Mouse (Mus musculus) forebrain, embryonic 14.5 days (tissue): ENCODE measurements around the gene Alkbh6. TPM values are rescaled to one million over a fixed set of nuclear protein-coding genes. Genes with fewer than 3 reads are reported as not detected.

Source experiments
- ATAC-seq: fragments of 200-750 bp; cut with Nextera tagmentation; 2 replicates; pipeline ENCODE4 v1.8.0; 2017; ENCODE audit warnings: mild to moderate bottlenecking, moderate library complexity
- DNase-seq: peaks from one replicate; pipeline ENCODE4 v3.0.0-alpha.2; 2015; ENCODE audit warnings: low spot score
- H3K27ac ChIP-seq: fragments of 300-500 bp; sonication (generic); 2 replicates; pipeline ENCODE4 v1.5.1; 2014; ENCODE audit warnings: low read depth, mild to moderate bottlenecking, control low read depth, low read length, moderate library complexity
- H3K27me3 ChIP-seq: fragments of 300-500 bp; sonication (generic); replicated peaks from 2 replicates; pipeline ENCODE4 v1.6.1; 2014; ENCODE audit warnings: low read length, control low read depth, mixed read lengths; ENCODE audit not compliant: control insufficient read depth, insufficient read depth
- H3K36me3 ChIP-seq: fragments of 300-500 bp; sonication (generic); 2 replicates; pipeline ENCODE4 v1.6.1; 2014; ENCODE audit warnings: low read length, control low read depth; ENCODE audit not compliant: control insufficient read depth, insufficient read depth
- H3K4me1 ChIP-seq: fragments of 300-500 bp; sonication (generic); 2 replicates; pipeline ENCODE4 v1.6.1; 2014; ENCODE audit warnings: antibody characterized with exemption, low read length, control low read depth; ENCODE audit not compliant: control insufficient read depth, insufficient read depth
- H3K4me2 ChIP-seq: fragments of 300-500 bp; sonication (generic); 2 replicates; pipeline ENCODE4 v1.6.1; 2014; ENCODE audit warnings: mild to moderate bottlenecking, control low read depth, low read length
- H3K4me3 ChIP-seq: fragments of 300-500 bp; sonication (generic); 2 replicates; pipeline ENCODE4 v1.5.1; 2014; ENCODE audit warnings: low read depth, low read length, control low read depth
- H3K9ac ChIP-seq: fragments of 300-500 bp; sonication (generic); 2 replicates; pipeline ENCODE4 v1.6.1; 2014; ENCODE audit warnings: mild to moderate bottlenecking, low read length, control low read depth, moderate library complexity
- H3K9me3 ChIP-seq: fragments of 300-500 bp; sonication (generic); replicated peaks from 2 replicates; pipeline ENCODE4 v1.6.1; 2016; ENCODE audit warnings: low read length, control low read depth, mixed read lengths; ENCODE audit not compliant: control insufficient read depth
- WGBS: fragments of 180-500 bp; shearing (Covaris S2); extraction: QIAGEN DNeasy Blood & Tissue Kit; methylation state at CpG from one replicate; pipeline ENCODE4 v1.1.7; 2014; 5-methylcytosine and 5-hydroxymethylcytosine counted together
- polyA plus RNA-seq: library from polyadenylated mRNA; unstranded; fragments of >200 nt; fragmentation: Nextera tagmentation; extraction: Ambion mirVana; gene quantifications from 2 replicates; pipeline ENCODE4 v1.2.1, GENCODE M21; 2014

Alkbh6 gene
- polyA plus RNA-seq, 1 experiment from 2014 or later = 118 TPM

- peak overlapping the region; percentile 76; the same call in 1 of the 2 replicates for H3K27ac ChIP-seq
- no peaks in the 10 kb centered on the region for H3K9me3 ChIP-seq
- no peaks in the 10 kb centered on the region for H3K36me3 ChIP-seq
- peak overlapping the region; percentile 89 for H3K9ac ChIP-seq
- WGBS = under 1% methylated on average over 20 of the region's 20 CpGs
- ATAC-seq (peak; percentile 100), DNase-seq (peak; percentile 99)
- peak overlapping the region; percentile 67 for H3K4me2 ChIP-seq
- H3K27me3 ChIP-seq = no peaks in the 10 kb centered on the region
- H3K4me3 ChIP-seq = peak overlapping the region; percentile 87
- H3K4me1 ChIP-seq = peaks cover 2% of the 10 kb centered on the region; the same call in 1 of the 2 replicates
Observed at GRCm38 (mm10) chr7:30322285-30322667, 13.8 kb downstream of the Alkbh6 start.

GRCm38 (mm10) chr7:30322865-30323264, 14.3 kb downstream of the Alkbh6 start:
- Histone ChIP-seq H3K27me3 (no peaks in the 10 kb centered on the region), H3K4me2 (peak overlapping the region; percentile 67), H3K9me3 (no peaks in the 10 kb centered on the region), H3K9ac (peak overlapping the region; percentile 57), H3K4me3 (peak overlapping the region; percentile 87), H3K4me1 (peaks cover 2% of the 10 kb centered on the region; the same call in 1 of the 2 replicates), H3K36me3 (no peaks in the 10 kb centered on the region), H3K27ac (no peak overlapping the region)
- no peak for ATAC-seq
- DNase-seq = no peak
- WGBS = 36% methylated on average over 6 of the region's 6 CpGs

GRCm38 (mm10) chr7:30323795-30324194, 15.3 kb downstream of the Alkbh6 start, which contains the start of gene Sdhaf1:
Gene Sdhaf1 (minus strand): TSS chr7:30323895.
- WGBS = 73% methylated on average over 3 of the region's 3 CpGs
- H3K27me3 ChIP-seq = no peaks in the 10 kb centered on the region
- no peaks in the 10 kb centered on the region for H3K9me3 ChIP-seq
- ATAC-seq (no peak), DNase-seq (no peak)
- peak within 1 kb of the TSS; percentile 67 for H3K4me2 ChIP-seq
- H3K27ac ChIP-seq = no peak within 1 kb of the TSS
- H3K36me3 ChIP-seq = no peaks in the 10 kb centered on the region
- H3K4me1 ChIP-seq = peaks cover 2% of the 10 kb centered on the region; the same call in 1 of the 2 replicates
- peak within 1 kb of the TSS; percentile 87 for H3K4me3 ChIP-seq
- H3K9ac ChIP-seq = peak within 1 kb of the TSS; percentile 57; the same call in 1 of the 2 replicates

- H3K27me3 ChIP-seq = no peaks in the 10 kb centered on the region
- WGBS = 82% methylated on average over 5 of the region's 5 CpGs
- no peak for ATAC-seq
- no peak overlapping the region for H3K9ac ChIP-seq
- peaks cover 2% of the 10 kb centered on the region; the same call in 1 of the 2 replicates for H3K4me1 ChIP-seq
- H3K27ac ChIP-seq = no peak overlapping the region
- no peak overlapping the region for H3K4me2 ChIP-seq
- no peaks in the 10 kb centered on the region for H3K36me3 ChIP-seq
- DNase-seq = no peak
- no peak overlapping the region for H3K4me3 ChIP-seq
- no peaks in the 10 kb centered on the region for H3K9me3 ChIP-seq
Observed at GRCm38 (mm10) chr7:30324300-30324944, 15.9 kb downstream of the Alkbh6 start.

- no peak for ATAC-seq
Observed at GRCm38 (mm10) chr7:30325364-30325763, 16.8 kb downstream of the Alkbh6 start.

GRCm38 (mm10) chr7:30326427-30326826, 17.9 kb downstream of the Alkbh6 start:
- H3K4me1 ChIP-seq = peaks cover 2% of the 10 kb centered on the region; the same call in 1 of the 2 replicates
- no peak for DNase-seq
- H3K27ac ChIP-seq = no peak overlapping the region
- H3K4me2 ChIP-seq = no peak overlapping the region
- H3K4me3 ChIP-seq = no peak overlapping the region
- no peaks in the 10 kb centered on the region for H3K36me3 ChIP-seq
- H3K9me3 ChIP-seq = no peaks in the 10 kb centered on the region
- H3K27me3 ChIP-seq = no peaks in the 10 kb centered on the region
- no peak overlapping the region for H3K9ac ChIP-seq
- no peak for ATAC-seq

More at GRCm38 (mm10) chr7:30325364-30325763, 16.8 kb downstream of the Alkbh6 start:
- no peaks in the 10 kb centered on the region for H3K36me3 ChIP-seq
- 41% methylated on average over 2 of the region's 2 CpGs for WGBS
- DNase-seq = peak; percentile 25
- H3K4me3 ChIP-seq = no peak overlapping the region
- H3K9me3 ChIP-seq = no peaks in the 10 kb centered on the region
- H3K27ac ChIP-seq = no peak overlapping the region
- H3K4me2 ChIP-seq = no peak overlapping the region
- no peak overlapping the region for H3K9ac ChIP-seq
- H3K27me3 ChIP-seq = no peaks in the 10 kb centered on the region
- peaks cover 2% of the 10 kb centered on the region; the same call in 1 of the 2 replicates for H3K4me1 ChIP-seq

- Histone ChIP-seq H3K4me3 (no peak overlapping the region), H3K27me3 (no peaks in the 10 kb centered on the region), H3K4me1 (0 out of 2 replicates have a peak, but pooled peaks cover 2% of the 10 kb centered on the region), H3K9ac (no peak overlapping the region), H3K9me3 (no peaks in the 10 kb centered on the region), H3K27ac (no peak overlapping the region), H3K36me3 (no peaks in the 10 kb centered on the region), H3K4me2 (no peak overlapping the region)
- 60% methylated on average over 15 of the region's 15 CpGs for WGBS
- DNase-seq = peak; percentile 26
- ATAC-seq = no peak
Observed at GRCm38 (mm10) chr7:30327140-30327539, 18.6 kb downstream of the Alkbh6 start.

GRCm38 (mm10) chr7:30328379-30328778, 19.9 kb downstream of the Alkbh6 start:
- Histone ChIP-seq H3K4me2 (no peak overlapping the region), H3K27me3 (no peaks in the 10 kb centered on the region)
- ATAC-seq = no peak

GRCm38 (mm10) chr7:30331887-30332286, 23.4 kb downstream of the Alkbh6 start:
- peaks cover 4% of the 10 kb centered on the region for H3K27me3 ChIP-seq
- H3K4me3 ChIP-seq = no peak overlapping the region; the same call in 1 of the 2 replicates
- peak; percentile 98 for DNase-seq
- H3K4me2 ChIP-seq = peak overlapping the region; percentile 23
- no peaks in the 10 kb centered on the region for H3K9me3 ChIP-seq
- WGBS = 3% methylated on average over 13 of the region's 13 CpGs
- ATAC-seq = peak; percentile 89
- no peak overlapping the region for H3K27ac ChIP-seq
- no peaks in the 10 kb centered on the region for H3K36me3 ChIP-seq
- peaks cover 9% of the 10 kb centered on the region for H3K4me1 ChIP-seq
- no peak overlapping the region for H3K9ac ChIP-seq

More at GRCm38 (mm10) chr7:30328379-30328778, 19.9 kb downstream of the Alkbh6 start:
- no peaks in the 10 kb centered on the region for H3K36me3 ChIP-seq
- no peak overlapping the region for H3K4me3 ChIP-seq
- peaks cover 3% of the 10 kb centered on the region for H3K4me1 ChIP-seq
- H3K27ac ChIP-seq = no peak overlapping the region
- no peak for DNase-seq
- H3K9ac ChIP-seq = no peak overlapping the region
- H3K9me3 ChIP-seq = no peaks in the 10 kb centered on the region
- 44% methylated on average over 10 of the region's 10 CpGs for WGBS
